Mouse (Mus musculus): ENCODE data around the gene Ephx1. TPM values are rescaled to one million over a fixed set of nuclear protein-coding genes. Genes with fewer than 3 reads are reported as not detected.

The Ephx1 gene
- polyA plus RNA-seq, 1 experiment = 16.9 TPM

GRCm38 (mm10) chr1:180933659-180934058 lies 87.0 kb downstream of the Ephx1 start:
- Histone ChIP-seq H3K27me3 (ENCODE audit: control insufficient read depth, insufficient read depth, low read length, poor library complexity, severe bottlenecking) (no peaks in the 10 kb centered on the region), H3K27ac (ENCODE audit: insufficient read depth, low read length) (peak overlapping the region; percentile 65)
- peak; percentile 99 for TF ChIP-seq EP300 (IDR thresholded peaks at IDR 0.05; ENCODE audit: insufficient read depth, low read depth, low read length)
- no peak for TF ChIP-seq POLR2A (IDR thresholded peaks at IDR 0.05; ENCODE audit: insufficient read depth, low read length)
- no peak for TF ChIP-seq CTCF (IDR thresholded peaks at IDR 0.05; ENCODE audit: low read depth, low read length)

GRCm38 (mm10) chr1:180931106-180931505 lies 89.6 kb downstream of the Ephx1 start:
- H3K4me1 ChIP-seq (ENCODE audit: control insufficient read depth, insufficient read depth, low read length) = peaks cover 8% of the 10 kb centered on the region
- no peaks in the 10 kb centered on the region for H3K36me3 ChIP-seq (ENCODE audit: control insufficient read depth, insufficient read depth, low read length, poor library complexity, severe bottlenecking)
- H3K9ac ChIP-seq (ENCODE audit: low read depth, poor library complexity, severe bottlenecking) = no peak overlapping the region
- H3K27me3 ChIP-seq (ENCODE audit: control insufficient read depth, insufficient read depth, low read length, poor library complexity, severe bottlenecking) = no peaks in the 10 kb centered on the region
- no peak overlapping the region for H3K4me3 ChIP-seq (ENCODE audit: low read depth, low read length)
- no peak overlapping the region for H3K27ac ChIP-seq (ENCODE audit: insufficient read depth, low read length)
- TF ChIP-seq CTCF (IDR thresholded peaks at IDR 0.05; ENCODE audit: low read depth, low read length) (no peak), EP300 (IDR thresholded peaks at IDR 0.05; ENCODE audit: insufficient read depth, low read depth, low read length) (no peak), POLR2A (IDR thresholded peaks at IDR 0.05; ENCODE audit: insufficient read depth, low read length) (no peak)
- H3K9me3 ChIP-seq (replicated peaks; ENCODE audit: control insufficient read depth, insufficient read depth, low read length, poor library complexity, severe bottlenecking) = no peaks in the 10 kb centered on the region

More at GRCm38 (mm10) chr1:180933659-180934058, 87.0 kb downstream of the Ephx1 start:
- Histone ChIP-seq H3K4me1 (ENCODE audit: control insufficient read depth, insufficient read depth, low read length) (peaks cover 7% of the 10 kb centered on the region), H3K36me3 (ENCODE audit: control insufficient read depth, insufficient read depth, low read length, poor library complexity, severe bottlenecking) (no peaks in the 10 kb centered on the region), H3K4me3 (ENCODE audit: low read depth, low read length) (no peak overlapping the region), H3K9ac (ENCODE audit: low read depth, poor library complexity, severe bottlenecking) (peak overlapping the region; percentile 17; the same call in 1 of the 2 replicates), H3K9me3 (replicated peaks; ENCODE audit: control insufficient read depth, insufficient read depth, low read length, poor library complexity, severe bottlenecking) (no peaks in the 10 kb centered on the region)

- Histone ChIP-seq H3K36me3 (ENCODE audit: control insufficient read depth, insufficient read depth, low read length, poor library complexity, severe bottlenecking) (no peaks in the 10 kb centered on the region), H3K27ac (ENCODE audit: insufficient read depth, low read length) (no peak overlapping the region), H3K4me1 (ENCODE audit: control insufficient read depth, insufficient read depth, low read length) (peaks cover 13% of the 10 kb centered on the region), H3K9me3 (replicated peaks; ENCODE audit: control insufficient read depth, insufficient read depth, low read length, poor library complexity, severe bottlenecking) (no peaks in the 10 kb centered on the region), H3K9ac (ENCODE audit: low read depth, poor library complexity, severe bottlenecking) (no peak overlapping the region), H3K27me3 (ENCODE audit: control insufficient read depth, insufficient read depth, low read length, poor library complexity, severe bottlenecking) (no peaks in the 10 kb centered on the region), H3K4me3 (ENCODE audit: low read depth, low read length) (no peak overlapping the region)
- no peak for TF ChIP-seq POLR2A (IDR thresholded peaks at IDR 0.05; ENCODE audit: insufficient read depth, low read length)
- TF ChIP-seq CTCF (IDR thresholded peaks at IDR 0.05; ENCODE audit: low read depth, low read length) = no peak
- no peak for TF ChIP-seq EP300 (IDR thresholded peaks at IDR 0.05; ENCODE audit: insufficient read depth, low read depth, low read length)
Measured at GRCm38 (mm10) chr1:180929599-180929998, 91.1 kb downstream of the Ephx1 start.

GRCm38 (mm10) chr1:180926286-180926685 lies 94.4 kb downstream of the Ephx1 start:
- H3K9ac ChIP-seq (ENCODE audit: low read depth, poor library complexity, severe bottlenecking) = no peak overlapping the region; the same call in 1 of the 2 replicates
- no peak overlapping the region for H3K4me3 ChIP-seq (ENCODE audit: low read depth, low read length)
- H3K9me3 ChIP-seq (replicated peaks; ENCODE audit: control insufficient read depth, insufficient read depth, low read length, poor library complexity, severe bottlenecking) = no peaks in the 10 kb centered on the region
- H3K27ac ChIP-seq (ENCODE audit: insufficient read depth, low read length) = no peak overlapping the region
- peaks cover 19% of the 10 kb centered on the region for H3K4me1 ChIP-seq (ENCODE audit: control insufficient read depth, insufficient read depth, low read length)
- TF ChIP-seq CTCF (IDR thresholded peaks at IDR 0.05; ENCODE audit: low read depth, low read length) (no peak), POLR2A (IDR thresholded peaks at IDR 0.05; ENCODE audit: insufficient read depth, low read length) (no peak), EP300 (IDR thresholded peaks at IDR 0.05; ENCODE audit: insufficient read depth, low read depth, low read length) (no peak)
- no peaks in the 10 kb centered on the region for H3K36me3 ChIP-seq (ENCODE audit: control insufficient read depth, insufficient read depth, low read length, poor library complexity, severe bottlenecking)
- H3K27me3 ChIP-seq (ENCODE audit: control insufficient read depth, insufficient read depth, low read length, poor library complexity, severe bottlenecking) = no peaks in the 10 kb centered on the region

Other genes with a start within 250 kb of the Ephx1 start
- 679 and 698 TPM in 2 replicates for gene H3f3a, start 207.0 kb downstream of the Ephx1 start, polyA plus RNA-seq (2011; ENCODE audit: insufficient read depth, insufficient read length, low read depth, missing spikeins)
- 35.0 and 36.6 TPM in 2 replicates for gene Sde2, start 169.8 kb downstream of the Ephx1 start, polyA plus RNA-seq (2011; ENCODE audit: insufficient read depth, insufficient read length, low read depth, missing spikeins)
- 117 and 124 TPM in 2 replicates for gene Lefty2, start 127.8 kb downstream of the Ephx1 start, polyA plus RNA-seq (2011; ENCODE audit: insufficient read depth, insufficient read length, low read depth, missing spikeins)
- gene Pycr2, start 116.6 kb downstream of the Ephx1 start, polyA plus RNA-seq (2011; ENCODE audit: insufficient read depth, insufficient read length, low read depth, missing spikeins) = 97.4 and 109 TPM in 2 replicates
- gene Lefty1, start 85.9 kb downstream of the Ephx1 start, polyA plus RNA-seq (2011; ENCODE audit: insufficient read depth, insufficient read length, low read depth, missing spikeins) = 53.2 and 60.3 TPM in 2 replicates
- gene Tmem63a, start 78.6 kb downstream of the Ephx1 start, polyA plus RNA-seq (2011; ENCODE audit: insufficient read depth, insufficient read length, low read depth, missing spikeins) = 26.9 and 27.7 TPM in 2 replicates
- gene 9130409I23Rik, start 30.3 kb upstream of the Ephx1 start, polyA plus RNA-seq (2011; ENCODE audit: insufficient read depth, insufficient read length, low read depth, missing spikeins) = not detected in 2 replicates
- gene Nvl, start 123.3 kb upstream of the Ephx1 start, polyA plus RNA-seq (2011; ENCODE audit: insufficient read depth, insufficient read length, low read depth, missing spikeins) = 96.4 and 102 TPM in 2 replicates
- gene Cnih4, start 123.8 kb upstream of the Ephx1 start, polyA plus RNA-seq (2011; ENCODE audit: insufficient read depth, insufficient read length, low read depth, missing spikeins) = 113 and 119 TPM in 2 replicates
- 163 and 167 TPM in 2 replicates for gene Wdr26, start 191.1 kb upstream of the Ephx1 start, polyA plus RNA-seq (2011; ENCODE audit: insufficient read depth, insufficient read length, low read depth, missing spikeins)